Mouse (Mus musculus): ENCODE results near the gene Pias3. TPM values are rescaled to one million over a fixed set of nuclear protein-coding genes. Genes with fewer than 3 reads are reported as not detected.
A peak's percentile ranks its signal among the peaks of the same experiment; 100 is the strongest.

Gene Pias3
- polyA plus RNA-seq, 1 experiment from 2014 or later = 42.9 TPM

- WGBS = 58% methylated on average over 3 of the region's 3 CpGs
- Histone ChIP-seq H3K9ac (no peak overlapping the region), H3K4me2 (replicated peaks) (no peak overlapping the region), H3K27me3 (replicated peaks) (0 out of 2 replicates have a peak, but pooled peaks cover 2% of the 10 kb centered on the region), H3K27ac (no peak overlapping the region), H3K4me1 (no peaks in the 10 kb centered on the region), H3K9me3 (no peaks in the 10 kb centered on the region), H3K36me3 (no peaks in the 10 kb centered on the region), H3K4me3 (no peak overlapping the region)
- ATAC-seq (ENCODE audit: low FRiP score, low read depth) = no peak
Measured at GRCm38 (mm10) chr3:96690298-96690697, 5.9 kb upstream of the Pias3 start.

DNA sequence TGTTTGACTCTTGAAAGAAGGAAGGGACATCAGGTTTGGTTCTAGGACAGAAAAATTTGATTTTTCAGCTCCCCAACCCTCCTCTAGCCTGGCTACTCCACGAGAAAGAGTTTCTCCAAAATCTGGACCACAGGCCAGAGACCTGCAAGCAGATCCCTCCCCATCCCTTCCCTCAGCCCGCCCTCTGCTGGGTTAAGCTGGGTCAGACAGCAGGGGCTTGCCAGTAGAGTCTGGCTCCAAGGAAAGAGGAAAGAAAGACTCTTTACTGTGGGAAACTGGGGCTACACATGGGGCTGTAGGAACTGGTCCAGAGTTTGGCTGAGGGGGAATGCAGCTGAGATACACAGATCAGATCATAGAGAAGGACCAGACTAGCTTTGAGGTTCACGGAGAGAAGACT lies 3.7 kb upstream of the Pias3 start:
- ATAC-seq (ENCODE audit: low FRiP score, low read depth) = no peak
- peaks cover 6% of the 10 kb centered on the region; the same call in 1 of the 2 replicates for H3K4me1 ChIP-seq
- no peaks in the 10 kb centered on the region for H3K9me3 ChIP-seq
- no peak overlapping the region for H3K9ac ChIP-seq
- no peaks in the 10 kb centered on the region for H3K27me3 ChIP-seq (replicated peaks)
- WGBS = 9% methylated on average over 3 of the region's 3 CpGs
- no peaks in the 10 kb centered on the region for H3K36me3 ChIP-seq
- H3K4me2 ChIP-seq (replicated peaks) = no peak overlapping the region
- H3K4me3 ChIP-seq = no peak overlapping the region
- H3K27ac ChIP-seq = no peak overlapping the region

DNA sequence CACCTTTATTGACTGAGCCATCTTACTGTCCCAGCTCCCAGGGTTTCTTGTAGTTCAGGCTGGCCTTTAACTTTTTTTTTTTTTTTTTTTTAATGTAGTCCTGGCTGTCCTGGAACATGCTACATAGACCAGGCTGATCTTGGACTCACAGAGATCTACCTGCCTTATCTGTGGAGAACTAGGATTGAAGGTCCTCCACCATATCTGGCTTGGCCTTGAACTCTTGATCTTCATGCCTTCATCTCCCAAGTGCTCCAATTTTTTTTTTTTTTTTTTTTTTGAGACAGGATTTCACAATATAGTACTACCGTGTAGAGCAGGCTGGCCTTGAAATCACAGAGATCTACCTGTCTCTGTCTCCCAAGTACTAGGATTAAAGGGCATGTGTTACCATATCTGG lies 2.6 kb upstream of the Pias3 start:
- H3K4me3 ChIP-seq = no peak overlapping the region
- H3K27ac ChIP-seq = no peak overlapping the region
- H3K4me2 ChIP-seq (replicated peaks) = no peak overlapping the region
- ATAC-seq (ENCODE audit: low FRiP score, low read depth) = no peak
- peaks cover 10% of the 10 kb centered on the region; the same call in 1 of the 2 replicates for H3K4me1 ChIP-seq
- no peaks in the 10 kb centered on the region for H3K36me3 ChIP-seq
- WGBS = 86% methylated on average over 1 of the region's 1 CpGs
- no peak overlapping the region for H3K9ac ChIP-seq
- H3K9me3 ChIP-seq = no peaks in the 10 kb centered on the region
- H3K27me3 ChIP-seq (replicated peaks) = no peaks in the 10 kb centered on the region

DNA sequence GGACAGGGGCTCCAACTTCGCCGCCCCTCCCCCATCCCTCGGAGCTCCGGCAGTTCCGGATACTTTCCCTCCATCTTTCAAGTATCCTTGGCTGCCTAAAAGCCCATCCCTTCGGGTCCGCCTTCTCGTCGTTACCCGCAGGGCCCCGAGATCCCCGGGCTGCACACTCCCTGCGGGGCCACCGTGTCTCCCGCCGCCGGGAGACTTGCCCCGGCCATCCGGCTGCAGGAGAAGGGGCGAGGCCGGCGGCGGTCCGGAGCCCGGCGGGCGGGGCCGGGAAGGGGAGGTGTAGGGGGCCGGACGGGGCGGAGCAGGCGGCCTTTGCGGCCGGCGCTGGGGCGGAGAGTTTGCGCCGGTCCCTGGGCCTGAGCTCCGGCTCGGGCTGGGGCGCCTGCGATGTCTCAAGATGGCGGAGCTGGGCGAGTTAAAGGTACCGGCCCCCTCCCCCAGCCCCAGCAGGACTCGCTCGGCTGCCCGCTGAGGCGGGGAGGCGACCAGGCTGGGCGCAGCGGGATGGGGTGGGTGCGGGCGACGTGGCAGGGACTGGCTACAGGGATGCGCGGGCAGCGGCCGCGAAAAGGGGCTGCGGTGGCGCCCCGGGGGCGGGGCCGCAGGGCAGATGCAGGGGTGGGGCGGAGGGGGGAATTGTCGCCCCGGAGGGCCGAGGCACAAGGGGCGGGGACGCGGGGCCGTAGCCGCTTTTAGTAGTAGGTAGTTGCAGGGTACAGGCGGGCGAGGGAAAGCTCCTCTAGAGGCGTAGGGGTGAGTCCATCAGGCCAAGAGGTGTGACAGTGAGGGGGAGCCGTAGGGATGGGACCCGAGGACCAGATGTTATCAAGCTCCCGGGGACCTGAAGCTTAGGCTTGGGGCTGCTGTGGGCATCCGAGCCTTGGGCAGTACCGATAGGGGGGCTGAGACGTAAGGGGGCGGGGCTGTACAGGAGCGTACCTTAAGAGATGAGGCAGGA lies 865 bp downstream of the Pias3 start:
- H3K4me1 ChIP-seq = peaks cover 17% of the 10 kb centered on the region; the same call in 1 of the 2 replicates
- peaks cover 14% of the 10 kb centered on the region for H3K36me3 ChIP-seq
- H3K4me2 ChIP-seq (replicated peaks) = peak overlapping the region; percentile 74
- H3K9ac ChIP-seq = peak overlapping the region; percentile 85
- ATAC-seq (ENCODE audit: low FRiP score, low read depth) = peak; percentile 92
- H3K27ac ChIP-seq = peak overlapping the region; percentile 87
- H3K4me3 ChIP-seq = peak overlapping the region; percentile 89
- no peaks in the 10 kb centered on the region for H3K9me3 ChIP-seq
- H3K27me3 ChIP-seq (replicated peaks) = no peaks in the 10 kb centered on the region
- under 1% methylated on average over 84 of the region's 85 CpGs for WGBS

- peaks cover 17% of the 10 kb centered on the region; the same call in 1 of the 2 replicates for H3K4me1 ChIP-seq
- no peak overlapping the region for H3K4me2 ChIP-seq (replicated peaks)
- ATAC-seq (ENCODE audit: low FRiP score, low read depth) = no peak
- no peaks in the 10 kb centered on the region for H3K27me3 ChIP-seq (replicated peaks)
- 42% methylated on average over 19 of the region's 19 CpGs for WGBS
- H3K9me3 ChIP-seq = no peaks in the 10 kb centered on the region
- H3K9ac ChIP-seq = no peak overlapping the region
- H3K27ac ChIP-seq = no peak overlapping the region
- peaks cover 32% of the 10 kb centered on the region for H3K36me3 ChIP-seq
- H3K4me3 ChIP-seq = no peak overlapping the region
Measured at GRCm38 (mm10) chr3:96698993-96699690, 3.0 kb downstream of the Pias3 start.

GRCm38 (mm10) chr3:96700376-96700775 lies 4.2 kb downstream of the Pias3 start:
- Histone ChIP-seq H3K4me2 (replicated peaks) (no peak overlapping the region), H3K27me3 (replicated peaks) (no peaks in the 10 kb centered on the region), H3K36me3 (peaks cover 43% of the 10 kb centered on the region), H3K27ac (no peak overlapping the region), H3K9me3 (no peaks in the 10 kb centered on the region), H3K9ac (no peak overlapping the region), H3K4me1 (peaks cover 17% of the 10 kb centered on the region; the same call in 1 of the 2 replicates), H3K4me3 (no peak overlapping the region)
- no peak for ATAC-seq (ENCODE audit: low FRiP score, low read depth)
- WGBS = 56% methylated on average over 7 of the region's 7 CpGs

GRCm38 (mm10) chr3:96701003-96701402 lies 4.8 kb downstream of the Pias3 start:
- Histone ChIP-seq H3K27ac (no peak overlapping the region), H3K27me3 (replicated peaks) (no peaks in the 10 kb centered on the region), H3K4me2 (replicated peaks) (no peak overlapping the region), H3K9me3 (no peaks in the 10 kb centered on the region), H3K9ac (no peak overlapping the region), H3K4me3 (no peak overlapping the region), H3K4me1 (peaks cover 13% of the 10 kb centered on the region; the same call in 1 of the 2 replicates), H3K36me3 (peaks cover 43% of the 10 kb centered on the region)
- 87% methylated on average over 4 of the region's 4 CpGs for WGBS
- no peak for ATAC-seq (ENCODE audit: low FRiP score, low read depth)

DNA sequence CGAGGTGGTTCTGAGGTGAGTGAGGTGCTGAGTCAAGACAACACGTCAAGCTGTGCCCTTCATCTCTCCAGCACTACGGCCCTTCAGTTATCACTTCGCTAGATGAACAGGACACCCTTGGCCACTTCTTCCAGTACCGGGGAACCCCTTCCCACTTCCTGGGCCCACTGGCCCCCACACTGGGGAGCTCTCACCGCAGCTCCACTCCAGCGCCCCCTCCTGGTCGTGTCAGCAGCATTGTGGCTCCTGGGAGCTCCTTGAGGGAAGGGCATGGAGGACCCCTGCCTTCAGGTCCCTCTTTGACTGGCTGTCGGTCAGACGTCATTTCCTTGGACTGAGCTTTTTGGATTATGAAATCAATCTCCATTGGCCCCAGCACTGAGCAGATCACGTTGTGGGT lies 8.6 kb downstream of the Pias3 start:
- peaks cover 5% of the 10 kb centered on the region; the same call in 1 of the 2 replicates for H3K4me1 ChIP-seq
- H3K4me3 ChIP-seq = no peak overlapping the region
- no peaks in the 10 kb centered on the region for H3K9me3 ChIP-seq
- ATAC-seq (ENCODE audit: low FRiP score, low read depth) = no peak
- 0 out of 2 replicates have a peak, but pooled peaks cover 5% of the 10 kb centered on the region for H3K27me3 ChIP-seq (replicated peaks)
- peaks cover 41% of the 10 kb centered on the region for H3K36me3 ChIP-seq
- no peak overlapping the region for H3K27ac ChIP-seq
- 63% methylated on average over 11 of the region's 11 CpGs for WGBS
- H3K9ac ChIP-seq = no peak overlapping the region
- no peak overlapping the region for H3K4me2 ChIP-seq (replicated peaks)

- WGBS = 91% methylated on average over 11 of the region's 11 CpGs
- ATAC-seq (ENCODE audit: low FRiP score, low read depth) = no peak
- no peak overlapping the region for H3K4me2 ChIP-seq (replicated peaks)
- H3K27me3 ChIP-seq (replicated peaks) = 0 out of 2 replicates have a peak, but pooled peaks cover 5% of the 10 kb centered on the region
- peaks cover 51% of the 10 kb centered on the region for H3K36me3 ChIP-seq
- no peak overlapping the region for H3K27ac ChIP-seq
- H3K4me3 ChIP-seq = no peak overlapping the region
- no peaks in the 10 kb centered on the region for H3K9me3 ChIP-seq
- no peak overlapping the region for H3K9ac ChIP-seq
- H3K4me1 ChIP-seq = peaks cover 5% of the 10 kb centered on the region; the same call in 1 of the 2 replicates
Measured at GRCm38 (mm10) chr3:96706217-96706616, 10.0 kb downstream of the Pias3 start.

GRCm38 (mm10) chr3:96706984-96707383 lies 10.8 kb downstream of the Pias3 start:
- no peak overlapping the region for H3K27ac ChIP-seq
- no peak for ATAC-seq (ENCODE audit: low FRiP score, low read depth)
- H3K4me2 ChIP-seq (replicated peaks) = no peak overlapping the region

DNA sequence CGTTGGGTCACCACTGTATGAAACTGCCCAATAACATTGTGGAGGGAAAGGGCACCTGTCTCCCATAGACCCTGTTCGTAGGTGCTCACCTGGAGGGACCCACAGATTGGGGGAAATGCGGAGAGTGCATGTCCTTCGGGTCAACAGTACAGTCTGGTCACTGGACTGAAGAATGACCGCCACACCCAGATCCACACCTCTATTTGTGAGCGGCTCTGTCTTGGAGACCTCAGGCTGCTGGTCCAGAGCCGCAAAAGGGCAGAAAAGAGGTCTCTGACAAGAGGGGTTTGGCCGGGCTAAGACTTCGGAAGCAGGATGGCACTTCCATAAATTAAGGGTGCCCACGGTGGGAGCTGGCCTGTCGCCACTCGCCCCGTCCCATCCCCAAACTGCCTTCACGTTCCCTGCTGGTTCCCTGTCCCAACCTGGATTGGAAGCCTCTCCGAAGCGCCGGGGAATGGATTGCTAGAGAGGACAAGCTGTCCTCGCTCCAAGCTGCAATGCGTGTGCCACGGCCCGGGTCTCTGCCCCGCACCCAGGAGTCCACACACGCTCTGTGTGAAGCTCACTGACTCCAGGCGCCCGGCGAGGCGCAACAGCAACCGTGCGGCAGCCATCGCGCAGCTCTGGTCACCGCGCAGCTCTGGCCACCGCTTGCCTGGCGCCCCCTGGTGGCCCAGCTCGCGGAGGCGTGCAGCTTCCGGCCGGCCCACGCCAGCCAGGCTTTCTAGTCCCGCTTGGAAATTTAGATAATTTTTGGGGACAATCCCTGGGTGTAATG lies 11.9 kb downstream of the Pias3 start, which contains the start of gene Nudt17:
Nudt17 (minus strand) TSS at position 660 of the 781 bp plus-strand sequence.
- Histone ChIP-seq H3K4me3 (peak within 1 kb of the TSS; percentile 32), H3K36me3 (peaks cover 55% of the 10 kb centered on the region), H3K9ac (peak within 1 kb of the TSS; percentile 48), H3K4me2 (replicated peaks) (peak within 1 kb of the TSS; percentile 84), H3K4me1 (peaks cover 5% of the 10 kb centered on the region; the same call in 1 of the 2 replicates), H3K9me3 (no peaks in the 10 kb centered on the region), H3K27ac (no peak within 1 kb of the TSS), H3K27me3 (replicated peaks) (0 out of 2 replicates have a peak, but pooled peaks cover 5% of the 10 kb centered on the region)
- peak; percentile 90 for ATAC-seq (ENCODE audit: low FRiP score, low read depth)
- 6% methylated on average over 42 of the region's 42 CpGs for WGBS

More at GRCm38 (mm10) chr3:96706984-96707383, 10.8 kb downstream of the Pias3 start:
- 77% methylated on average over 7 of the region's 7 CpGs for WGBS
- Histone ChIP-seq H3K9me3 (no peaks in the 10 kb centered on the region), H3K4me3 (no peak overlapping the region), H3K9ac (no peak overlapping the region), H3K27me3 (replicated peaks) (0 out of 2 replicates have a peak, but pooled peaks cover 5% of the 10 kb centered on the region), H3K4me1 (peaks cover 5% of the 10 kb centered on the region; the same call in 1 of the 2 replicates), H3K36me3 (peaks cover 53% of the 10 kb centered on the region)

Data from neural tube, embryonic 12.5 days (tissue).